Mouse (Mus musculus) kidney, embryonic 14.5 days (tissue): ENCODE data around the gene Itga4. TPM values are rescaled to one million over a fixed set of nuclear protein-coding genes. Genes with fewer than 3 reads are reported as not detected.

Experiments
- ATAC-seq: fragments of 200-750 bp; cut with Nextera tagmentation; 2 replicates; pipeline ENCODE4 v1.8.0; 2017; ENCODE audit warnings: moderate number of reproducible peaks, mild to moderate bottlenecking, moderate TSS enrichment, moderate library complexity; ENCODE audit not compliant: low FRiP score, low TSS enrichment
- H3K27ac ChIP-seq: fragments of 300-500 bp; sonication (generic); 2 replicates; pipeline ENCODE4 v1.5.1; 2014; ENCODE audit warnings: low read depth, mild to moderate bottlenecking, low read length, moderate library complexity, mixed read lengths
- H3K27me3 ChIP-seq: fragments of 300-500 bp; sonication (generic); 2 replicates; pipeline ENCODE4 v1.6.1; 2014; ENCODE audit warnings: mild to moderate bottlenecking, low read length; ENCODE audit not compliant: control insufficient read depth, insufficient read depth
- H3K36me3 ChIP-seq: fragments of 300-500 bp; sonication (generic); 2 replicates; pipeline ENCODE4 v1.6.1; 2014; ENCODE audit warnings: low read length, mixed read lengths; ENCODE audit not compliant: control insufficient read depth, insufficient read depth
- H3K4me1 ChIP-seq: fragments of 300-500 bp; sonication (generic); 2 replicates; pipeline ENCODE4 v1.6.1; 2014; ENCODE audit warnings: low read length, mixed read lengths; ENCODE audit not compliant: control insufficient read depth, insufficient read depth
- H3K4me2 ChIP-seq: fragments of 300-500 bp; sonication (generic); replicated peaks from 2 replicates; pipeline ENCODE4 v1.6.1; 2014; ENCODE audit warnings: low read depth, mild to moderate bottlenecking, low read length
- H3K4me3 ChIP-seq: fragments of 300-500 bp; sonication (generic); 2 replicates; pipeline ENCODE4 v1.5.1; 2014; ENCODE audit warnings: mild to moderate bottlenecking, low read length
- H3K9ac ChIP-seq: fragments of 300-500 bp; sonication (generic); 2 replicates; pipeline ENCODE4 v1.6.1; 2014; ENCODE audit warnings: low read depth, mild to moderate bottlenecking, low read length, moderate library complexity
- H3K9me3 ChIP-seq: fragments of 300-500 bp; sonication (generic); 2 replicates; pipeline ENCODE4 v1.6.1; 2016; ENCODE audit warnings: low read length; ENCODE audit not compliant: control insufficient read depth
- WGBS: fragments of 180-500 bp; shearing (Covaris S2); extraction: QIAGEN DNeasy Blood & Tissue Kit; methylation state at CpG from one replicate; pipeline ENCODE4 v1.1.7; 2014; 5-methylcytosine and 5-hydroxymethylcytosine counted together
- polyA plus RNA-seq: library from polyadenylated mRNA; unstranded; fragments of >200 nt; fragmentation: Nextera tagmentation; extraction: Ambion mirVana; gene quantifications from 2 replicates; pipeline ENCODE4 v1.2.1, GENCODE M21; 2014

Itga4 gene
- polyA plus RNA-seq, 1 experiment from 2014 or later, result 7.9 TPM

GRCm38 (mm10) chr2:79237216-79237615 lies 18.0 kb upstream of the Itga4 start:
- 60% methylated on average over 6 of the region's 6 CpGs for WGBS
- no peak for ATAC-seq

DNA sequence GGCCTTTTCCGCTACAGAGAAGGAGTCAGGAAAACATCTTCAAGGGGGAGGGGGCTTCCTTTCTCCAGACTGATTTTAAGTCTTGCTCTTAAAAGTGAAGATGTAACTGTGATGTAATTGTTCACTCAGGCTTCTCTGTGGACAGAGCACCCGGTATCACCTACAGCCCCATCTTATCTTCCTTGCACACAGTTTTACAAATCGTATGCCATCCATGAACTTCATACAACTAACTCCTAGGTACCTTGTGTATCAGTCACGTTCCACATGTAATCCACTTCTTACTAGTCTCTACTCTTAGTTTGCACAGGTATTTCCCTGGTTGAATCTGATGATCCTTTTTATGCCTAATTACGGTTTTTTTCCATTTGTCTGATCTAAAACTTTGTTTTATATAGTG lies 10.9 kb upstream of the Itga4 start:
- Histone ChIP-seq H3K36me3 (no peaks in the 10 kb centered on the region), H3K4me1 (no peaks in the 10 kb centered on the region), H3K4me3 (no peak overlapping the region), H3K9me3 (no peaks in the 10 kb centered on the region), H3K9ac (no peak overlapping the region), H3K27me3 (no peaks in the 10 kb centered on the region), H3K27ac (no peak overlapping the region), H3K4me2 (no peak overlapping the region)
- 90% methylated on average over 5 of the region's 5 CpGs for WGBS
- ATAC-seq, result no peak

More at GRCm38 (mm10) chr2:79237216-79237615, 18.0 kb upstream of the Itga4 start:
- Histone ChIP-seq H3K27me3 (no peaks in the 10 kb centered on the region), H3K27ac (no peak overlapping the region), H3K4me3 (no peak overlapping the region), H3K36me3 (no peaks in the 10 kb centered on the region), H3K4me1 (no peaks in the 10 kb centered on the region), H3K4me2 (no peak overlapping the region), H3K9ac (no peak overlapping the region), H3K9me3 (no peaks in the 10 kb centered on the region)

- no peak for ATAC-seq
- no peaks in the 10 kb centered on the region for H3K9me3 ChIP-seq
- 93% methylated on average over 1 of the region's 1 CpGs for WGBS
These were observed 10.5 kb upstream of the Itga4 start for GRCm38 (mm10) chr2:79244743-79245142.

DNA sequence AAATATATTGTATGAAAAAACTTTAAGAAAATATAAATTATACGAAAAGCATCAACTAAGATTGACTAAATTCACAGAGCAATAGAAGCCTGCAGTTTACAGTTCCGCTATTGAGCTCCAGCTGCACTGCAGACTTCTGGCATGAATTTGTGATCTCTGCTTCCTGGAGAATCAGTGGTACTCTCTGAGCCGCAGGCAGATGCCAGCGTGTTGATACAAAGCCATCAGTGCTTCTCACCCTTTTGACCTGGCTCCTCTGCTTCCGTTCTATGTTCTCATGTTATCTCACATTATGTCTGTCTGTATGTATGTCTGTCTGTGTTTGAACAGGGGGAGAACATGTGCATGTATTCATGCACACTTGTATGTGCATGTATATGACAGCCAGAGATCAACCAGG lies 6.9 kb upstream of the Itga4 start:
- Histone ChIP-seq H3K4me3 (no peak overlapping the region), H3K27me3 (no peaks in the 10 kb centered on the region), H3K36me3 (no peaks in the 10 kb centered on the region), H3K27ac (no peak overlapping the region), H3K4me1 (0 out of 2 replicates have a peak, but pooled peaks cover 3% of the 10 kb centered on the region), H3K9me3 (no peaks in the 10 kb centered on the region), H3K9ac (no peak overlapping the region), H3K4me2 (no peak overlapping the region)
- ATAC-seq, result no peak
- WGBS, result 64% methylated on average over 5 of the region's 5 CpGs

More at GRCm38 (mm10) chr2:79244743-79245142, 10.5 kb upstream of the Itga4 start:
- no peaks in the 10 kb centered on the region for H3K27me3 ChIP-seq
- no peak overlapping the region for H3K9ac ChIP-seq
- no peak overlapping the region for H3K4me2 ChIP-seq
- H3K27ac ChIP-seq, result no peak overlapping the region
- H3K4me3 ChIP-seq, result no peak overlapping the region
- no peaks in the 10 kb centered on the region for H3K4me1 ChIP-seq
- H3K36me3 ChIP-seq, result no peaks in the 10 kb centered on the region

DNA sequence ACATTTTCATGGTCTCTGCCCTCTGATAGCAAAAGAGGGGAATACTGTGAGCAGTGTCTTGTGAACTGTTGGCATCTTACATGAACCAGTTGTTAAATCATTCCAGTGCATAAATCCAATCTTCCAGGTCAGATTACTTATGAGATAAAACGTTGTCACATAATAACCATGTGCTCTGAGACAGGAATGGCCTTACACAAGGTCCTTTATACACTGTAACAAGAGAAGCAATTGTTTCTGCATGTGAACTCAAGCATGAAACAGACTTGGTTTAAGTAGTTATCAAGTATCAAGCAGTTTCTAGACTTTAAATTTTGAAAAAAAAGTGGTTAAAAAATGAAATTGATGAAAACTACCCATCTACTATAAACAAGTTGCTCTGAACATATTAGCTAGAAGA lies 4.7 kb upstream of the Itga4 start:
- Histone ChIP-seq H3K27me3 (no peaks in the 10 kb centered on the region), H3K4me2 (no peak overlapping the region), H3K4me1 (peaks cover 15% of the 10 kb centered on the region; the same call in 1 of the 2 replicates), H3K4me3 (no peak overlapping the region), H3K36me3 (no peaks in the 10 kb centered on the region), H3K9ac (no peak overlapping the region), H3K27ac (no peak overlapping the region), H3K9me3 (no peaks in the 10 kb centered on the region)
- WGBS, result 18% methylated on average over 1 of the region's 1 CpGs
- ATAC-seq, result no peak

GRCm38 (mm10) chr2:79253754-79254197 lies 1.4 kb upstream of the Itga4 start:
- Histone ChIP-seq H3K9me3 (no peaks in the 10 kb centered on the region), H3K27me3 (no peaks in the 10 kb centered on the region), H3K4me2 (no peak overlapping the region), H3K36me3 (no peaks in the 10 kb centered on the region), H3K4me1 (peaks cover 22% of the 10 kb centered on the region; the same call in 1 of the 2 replicates), H3K4me3 (no peak overlapping the region), H3K27ac (no peak overlapping the region), H3K9ac (no peak overlapping the region)
- ATAC-seq, result peak; percentile 44
- WGBS, result 32% methylated on average over 8 of the region's 8 CpGs

- peak; percentile 24 for ATAC-seq
- Histone ChIP-seq H3K4me3 (peak overlapping the region; percentile 49), H3K36me3 (no peaks in the 10 kb centered on the region), H3K9me3 (no peaks in the 10 kb centered on the region), H3K4me1 (peaks cover 22% of the 10 kb centered on the region; the same call in 1 of the 2 replicates), H3K9ac (peak overlapping the region; percentile 18; the same call in 1 of the 2 replicates), H3K27me3 (no peaks in the 10 kb centered on the region), H3K27ac (peak overlapping the region; percentile 7), H3K4me2 (peak overlapping the region; percentile 91)
- 63% methylated on average over 3 of the region's 3 CpGs for WGBS
These were observed 536 bp upstream of the Itga4 start for GRCm38 (mm10) chr2:79254588-79255191.

- Histone ChIP-seq H3K9ac (peak overlapping the region; percentile 60; the same call in 1 of the 2 replicates), H3K4me1 (peaks cover 18% of the 10 kb centered on the region; the same call in 1 of the 2 replicates), H3K9me3 (no peaks in the 10 kb centered on the region), H3K27me3 (no peaks in the 10 kb centered on the region), H3K27ac (peak overlapping the region; percentile 55; the same call in 1 of the 2 replicates), H3K4me2 (peak overlapping the region; percentile 91), H3K4me3 (peak overlapping the region; percentile 49), H3K36me3 (no peaks in the 10 kb centered on the region)
- peak; percentile 34 for ATAC-seq
- 15% methylated on average over 7 of the region's 7 CpGs for whole genome bisulfite sequencing
These were observed 744 bp downstream of the Itga4 start for GRCm38 (mm10) chr2:79256001-79256339.

- Histone ChIP-seq H3K9me3 (no peaks in the 10 kb centered on the region), H3K4me3 (peak overlapping the region; percentile 49), H3K4me2 (peak overlapping the region; percentile 91), H3K9ac (peak overlapping the region; percentile 60; the same call in 1 of the 2 replicates), H3K4me1 (peaks cover 18% of the 10 kb centered on the region; the same call in 1 of the 2 replicates), H3K36me3 (no peaks in the 10 kb centered on the region), H3K27ac (0 out of 2 replicates have a peak overlapping the region, but pooled peaks have one; percentile 55), H3K27me3 (no peaks in the 10 kb centered on the region)
- ATAC-seq, result no peak
- WGBS, result 88% methylated on average over 1 of the region's 1 CpGs
These were observed 1.1 kb downstream of the Itga4 start for GRCm38 (mm10) chr2:79256376-79256775.
